Mouse (Mus musculus) midbrain, postnatal 0 days (tissue): ENCODE data around the gene Gm11060. TPM values are rescaled to one million over a fixed set of nuclear protein-coding genes. Genes with fewer than 3 reads are reported as not detected.

Experiments
- ATAC-seq: fragments of 200-750 bp; cut with Nextera tagmentation; 2 replicates; pipeline ENCODE4 v1.8.0; 2017; ENCODE audit warnings: moderate number of reproducible peaks, mild to moderate bottlenecking, moderate TSS enrichment, moderate library complexity; ENCODE audit not compliant: low FRiP score
- DNase-seq: peaks from one replicate; pipeline ENCODE4 v3.0.0-alpha.2; 2015; ENCODE audit warnings: low spot score
- H3K27ac ChIP-seq: fragments of 300-500 bp; sonication (generic); 2 replicates; pipeline ENCODE4 v1.5.1; 2014; ENCODE audit warnings: low read depth, mild to moderate bottlenecking, low read length, mixed read lengths
- H3K27me3 ChIP-seq: fragments of 300-500 bp; sonication (generic); 2 replicates; pipeline ENCODE4 v1.6.1; 2014; ENCODE audit warnings: low read length, control low read depth, mixed read lengths; ENCODE audit not compliant: insufficient read depth
- H3K36me3 ChIP-seq: fragments of 300-500 bp; sonication (generic); 2 replicates; pipeline ENCODE4 v1.6.1; 2014; ENCODE audit warnings: low read length, control low read depth, mixed read lengths; ENCODE audit not compliant: insufficient read depth
- H3K4me1 ChIP-seq: fragments of 300-500 bp; sonication (generic); 2 replicates; pipeline ENCODE4 v1.6.1; 2014; ENCODE audit warnings: mild to moderate bottlenecking, control low read depth, antibody characterized with exemption, low read length, mixed read lengths; ENCODE audit not compliant: insufficient read depth
- H3K4me2 ChIP-seq: fragments of 300-500 bp; sonication (generic); 2 replicates; pipeline ENCODE4 v1.6.1; 2014; ENCODE audit warnings: low read depth, mild to moderate bottlenecking, low read length, mixed read lengths; ENCODE audit not compliant: poor library complexity, severe bottlenecking
- H3K4me3 ChIP-seq: fragments of 300-500 bp; sonication (generic); 2 replicates; pipeline ENCODE4 v1.5.1; 2014; ENCODE audit warnings: low read depth, mild to moderate bottlenecking, low read length, moderate library complexity
- H3K9ac ChIP-seq: fragments of 300-500 bp; sonication (generic); replicated peaks from 2 replicates; pipeline ENCODE4 v1.6.1; 2014; ENCODE audit warnings: mild to moderate bottlenecking, low read length, moderate library complexity, mixed read lengths; ENCODE audit not compliant: poor library complexity, severe bottlenecking
- H3K9me3 ChIP-seq: fragments of 300-500 bp; sonication (generic); 2 replicates; pipeline ENCODE4 v1.6.1; 2016; ENCODE audit warnings: low read length, control low read depth
- CTCF ChIP-seq: IDR thresholded peaks from 2 replicates; pipeline ENCODE4 v1.5.1; 2016; ENCODE audit warnings: antibody characterized with exemption, mild to moderate bottlenecking
- WGBS: fragments of 180-500 bp; shearing (Covaris S2); extraction: QIAGEN DNeasy Blood & Tissue Kit; methylation state at CpG from one replicate; pipeline ENCODE4 v1.1.7; 2014; 5-methylcytosine and 5-hydroxymethylcytosine counted together
- polyA plus RNA-seq: library from polyadenylated mRNA; unstranded; fragments of >200 nt; fragmentation: Nextera tagmentation; extraction: Ambion mirVana; gene quantifications from 2 replicates; pipeline ENCODE4 v1.2.1, GENCODE M21; 2015
- total RNA-seq: library from RNA; depleted of rRNA; stranded (reverse); fragments of >200 nt; gene quantifications from 2 replicates; pipeline ENCODE4 v1.2.3, GENCODE M21; 2014; rRNA removed

Gm11060 gene
- total and polyA plus RNA-seq, 2 experiments from 2014 or later = not detected

- Histone ChIP-seq H3K9ac (no peak overlapping the region), H3K4me3 (no peak overlapping the region), H3K9me3 (no peaks in the 10 kb centered on the region), H3K36me3 (no peaks in the 10 kb centered on the region), H3K27ac (no peak overlapping the region), H3K4me2 (no peak overlapping the region), H3K27me3 (peaks cover 34% of the 10 kb centered on the region), H3K4me1 (no peaks in the 10 kb centered on the region)
- TF ChIP-seq CTCF = no peak
- WGBS = 54% methylated on average over 7 of the region's 7 CpGs
- no peak for ATAC-seq
- DNase-seq = no peak
These were observed 49.6 kb downstream of the Gm11060 start for GRCm38 (mm10) chr2:105141371-105141770.

Other genes starting within 250 kb of the Gm11060 start
- gene Prrg4, start 242.1 kb upstream of the Gm11060 start, total RNA-seq = 1.5 and 3.9 TPM in 2 replicates
- gene Prrg4, start 242.1 kb upstream of the Gm11060 start, polyA plus RNA-seq = 0.58 and 0.98 TPM in 2 replicates
- gene Ccdc73, start 224.2 kb upstream of the Gm11060 start, total RNA-seq = 0.71 TPM in 1 of 2 replicates, not detected in the other
- gene Ccdc73, start 224.2 kb upstream of the Gm11060 start, polyA plus RNA-seq = 4.5 and 4.9 TPM in 2 replicates
- 86.4 and 127 TPM in 2 replicates for gene Eif3m, start 74.9 kb upstream of the Gm11060 start, total RNA-seq
- gene Eif3m, start 74.9 kb upstream of the Gm11060 start, polyA plus RNA-seq = 170 and 171 TPM in 2 replicates
- 0.19 TPM in 1 of 2 replicates, not detected in the other for gene Wt1, start 34.5 kb downstream of the Gm11060 start, total RNA-seq
- gene Wt1, start 34.5 kb downstream of the Gm11060 start, polyA plus RNA-seq = 0.27 and 0.28 TPM in 2 replicates
- not detected in 2 replicates for gene Them7, start 132.3 kb downstream of the Gm11060 start, total RNA-seq
- gene Them7, start 132.3 kb downstream of the Gm11060 start, polyA plus RNA-seq = not detected in 2 replicates